Mouse (Mus musculus) megakaryocyte-erythroid progenitor cell, adult 5-6 weeks (primary cell): ENCODE results near the gene Bicra. TPM values are rescaled to one million over a fixed set of nuclear protein-coding genes. Genes with fewer than 3 reads are reported as not detected.

Experiments used
- total RNA-seq, 2 experiments: library from RNA; stranded (forward) in 1 of 2; stranded (reverse) in 1 of 2; fragments of 200-1000, 215-1000 nt in 1 of 2; fragments of >200 nt in 1 of 2; fragmentation: Nextera tagmentation in 1 of 2; gene quantifications; 2 replicates each; pipeline ENCODE4 v1.2.3; 2014 to 2017

Bicra gene
- total RNA-seq, 2 experiments from 2014 or later: 1.8 to 12.6 TPM

Other genes starting within 250 kb of the Bicra start
- gene Obox6, start 208.2 kb downstream of the Bicra start, total RNA-seq (2014; fragmentation: Nextera tagmentation): not detected in 2 replicates
- not detected in 2 replicates for gene Obox6, start 208.2 kb downstream of the Bicra start, total RNA-seq (2017)
- gene Crx, start 168.0 kb downstream of the Bicra start, total RNA-seq (2014; fragmentation: Nextera tagmentation): not detected in 2 replicates
- gene Crx, start 168.0 kb downstream of the Bicra start, total RNA-seq (2017): not detected in 2 replicates
- gene Crxos, start 165.3 kb downstream of the Bicra start, total RNA-seq (2014; fragmentation: Nextera tagmentation): not detected in 2 replicates
- not detected in 2 replicates for gene Crxos, start 165.3 kb downstream of the Bicra start, total RNA-seq (2017)
- gene Selenow, start 125.5 kb downstream of the Bicra start, total RNA-seq (2014; fragmentation: Nextera tagmentation): 280 and 304 TPM in 2 replicates
- 47.7 and 76.3 TPM in 2 replicates for gene Selenow, start 125.5 kb downstream of the Bicra start, total RNA-seq (2017)
- gene Nop53, start 101.8 kb downstream of the Bicra start, total RNA-seq (2014; fragmentation: Nextera tagmentation): 117 and 138 TPM in 2 replicates
- gene Nop53, start 101.8 kb downstream of the Bicra start, total RNA-seq (2017): 260 and 313 TPM in 2 replicates
- 2.7 and 3.3 TPM in 2 replicates for gene Ehd2, start 80.4 kb downstream of the Bicra start, total RNA-seq (2014; fragmentation: Nextera tagmentation)
- gene Ehd2, start 80.4 kb downstream of the Bicra start, total RNA-seq (2017): 1.4 and 1.5 TPM in 2 replicates
- gene Zfp541, start 13.9 kb upstream of the Bicra start, total RNA-seq (2014; fragmentation: Nextera tagmentation): not detected in 2 replicates
- not detected in 2 replicates for gene Zfp541, start 13.9 kb upstream of the Bicra start, total RNA-seq (2017)
- 92.2 and 111 TPM in 2 replicates for gene Napa, start 50.5 kb upstream of the Bicra start, total RNA-seq (2014; fragmentation: Nextera tagmentation)
- gene Napa, start 50.5 kb upstream of the Bicra start, total RNA-seq (2017): 41.1 and 49.5 TPM in 2 replicates
- gene Kptn, start 72.0 kb upstream of the Bicra start, total RNA-seq (2014; fragmentation: Nextera tagmentation): 14.3 and 20.7 TPM in 2 replicates
- 5.1 and 10.5 TPM in 2 replicates for gene Kptn, start 72.0 kb upstream of the Bicra start, total RNA-seq (2017)
- 0.07 TPM in 1 of 2 replicates, not detected in the other for gene Slc8a2, start 81.9 kb upstream of the Bicra start, total RNA-seq (2014; fragmentation: Nextera tagmentation)
- not detected in 2 replicates for gene Slc8a2, start 81.9 kb upstream of the Bicra start, total RNA-seq (2017)
- 0.42 and 0.49 TPM in 2 replicates for gene Meis3, start 127.2 kb upstream of the Bicra start, total RNA-seq (2014; fragmentation: Nextera tagmentation)
- gene Meis3, start 127.2 kb upstream of the Bicra start, total RNA-seq (2017): not detected in 2 replicates
- 8.2 and 13.8 TPM in 2 replicates for gene Dhx34, start 174.1 kb upstream of the Bicra start, total RNA-seq (2014; fragmentation: Nextera tagmentation)
- 3.6 and 3.7 TPM in 2 replicates for gene Dhx34, start 174.1 kb upstream of the Bicra start, total RNA-seq (2017)
- gene C5ar2, start 196.2 kb upstream of the Bicra start, total RNA-seq (2014; fragmentation: Nextera tagmentation): 3.2 and 4.5 TPM in 2 replicates
- gene C5ar2, start 196.2 kb upstream of the Bicra start, total RNA-seq (2017): 3.5 and 4.0 TPM in 2 replicates
- 0.22 TPM in 1 of 2 replicates, not detected in the other for gene C5ar1, start 211.6 kb upstream of the Bicra start, total RNA-seq (2014; fragmentation: Nextera tagmentation)
- gene C5ar1, start 211.6 kb upstream of the Bicra start, total RNA-seq (2017): 0.23 TPM in 1 of 2 replicates, not detected in the other
- gene Inafm1, start 225.7 kb upstream of the Bicra start, total RNA-seq (2014; fragmentation: Nextera tagmentation): 23.3 and 28.3 TPM in 2 replicates
- 14.8 and 18.4 TPM in 2 replicates for gene Inafm1, start 225.7 kb upstream of the Bicra start, total RNA-seq (2017)
- gene Ccdc9, start 238.9 kb upstream of the Bicra start, total RNA-seq (2014; fragmentation: Nextera tagmentation): 57.1 and 65.7 TPM in 2 replicates
- gene Ccdc9, start 238.9 kb upstream of the Bicra start, total RNA-seq (2017): 106 and 110 TPM in 2 replicates